Mouse (Mus musculus) lung, postnatal 25 days (tissue): ENCODE results near the gene Klf6.

Experiments used
- DNase-seq: peaks from one replicate; pipeline ENCODE4 v3.0.0; 2022; ENCODE audit warnings: low spot score

Gene Klf6

GRCm38 (mm10) chr13:5863408-5863891 is 2.2 kb downstream of the Klf6 start:
- peak; percentile 78 for DNase-seq

GRCm38 (mm10) chr13:5864265-5865097 is 3.2 kb downstream of the Klf6 start:
- DNase-seq, result peak; percentile 66

- DNase-seq, result no peak
These were observed 3.8 kb downstream of the Klf6 start for GRCm38 (mm10) chr13:5865098-5865415.

- DNase-seq, result no peak
These were observed 4.8 kb downstream of the Klf6 start for GRCm38 (mm10) chr13:5866091-5866490.

GRCm38 (mm10) chr13:5866532-5866931 is 5.2 kb downstream of the Klf6 start:
- DNase-seq, result no peak

- no peak for DNase-seq
These were observed 7.1 kb downstream of the Klf6 start for GRCm38 (mm10) chr13:5868376-5868775.

- DNase-seq, result no peak
These were observed 8.2 kb downstream of the Klf6 start for GRCm38 (mm10) chr13:5869433-5869832.

- DNase-seq, result peak; percentile 75
These were observed 8.6 kb downstream of the Klf6 start for GRCm38 (mm10) chr13:5869842-5870241.

GRCm38 (mm10) chr13:5870382-5871272 is 9.3 kb downstream of the Klf6 start:
- peak; percentile 78 for DNase-seq

- DNase-seq, result no peak
These were observed 10.1 kb downstream of the Klf6 start for GRCm38 (mm10) chr13:5871414-5871813.

- no peak for DNase-seq
These were observed 12.4 kb downstream of the Klf6 start for GRCm38 (mm10) chr13:5873681-5874080.

- peak; percentile 38 for DNase-seq
These were observed 14.2 kb downstream of the Klf6 start for GRCm38 (mm10) chr13:5875478-5875877.

- no peak for DNase-seq
These were observed 17.5 kb downstream of the Klf6 start for GRCm38 (mm10) chr13:5878748-5879147.

GRCm38 (mm10) chr13:5886810-5887209 is 25.5 kb downstream of the Klf6 start:
- peak; percentile 25 for DNase-seq

GRCm38 (mm10) chr13:5888164-5888563 is 26.9 kb downstream of the Klf6 start:
- no peak for DNase-seq

GRCm38 (mm10) chr13:5888731-5889130 is 27.4 kb downstream of the Klf6 start:
- DNase-seq, result no peak

GRCm38 (mm10) chr13:5890035-5890434 is 28.8 kb downstream of the Klf6 start:
- no peak for DNase-seq

GRCm38 (mm10) chr13:5892684-5893447 is 31.6 kb downstream of the Klf6 start:
- no peak for DNase-seq

GRCm38 (mm10) chr13:5894910-5895309 is 33.6 kb downstream of the Klf6 start:
- DNase-seq, result no peak

GRCm38 (mm10) chr13:5895851-5896250 is 34.6 kb downstream of the Klf6 start:
- DNase-seq, result no peak

GRCm38 (mm10) chr13:5897176-5897959 is 36.1 kb downstream of the Klf6 start:
- DNase-seq, result no peak
